Mouse (Mus musculus) cerebellum, adult 2 months (tissue): ENCODE results near the gene Ctdsp2. TPM values are rescaled to one million over a fixed set of nuclear protein-coding genes. Genes with fewer than 3 reads are reported as not detected.

Experiments used
- DNase-seq, 2 experiments: peaks; one replicate each; pipeline ENCODE4 v3.0.0; 2021
- H3K27ac ChIP-seq: fragments of 200-500 bp; 2 replicates; pipeline ENCODE4 v1.5.1; 2012; ENCODE audit warnings: low read length, control low read depth, inconsistent platforms; ENCODE audit not compliant: insufficient read depth
- H3K27me3 ChIP-seq: fragments of 200-500 bp; 2 replicates; pipeline ENCODE4 v1.6.1; 2012; ENCODE audit warnings: inconsistent platforms, mild to moderate bottlenecking, low read length, moderate library complexity; ENCODE audit not compliant: control insufficient read depth, insufficient read depth
- H3K4me1 ChIP-seq: fragments of 200-500 bp; 2 replicates; pipeline ENCODE4 v1.6.1; 2011; ENCODE audit warnings: low read length; ENCODE audit not compliant: control insufficient read depth, insufficient read depth
- H3K4me3 ChIP-seq: fragments of 200-500 bp; replicated peaks from 2 replicates; pipeline ENCODE3; 2011; ENCODE audit warnings: mild to moderate bottlenecking, low read depth, low read length, control low read depth; ENCODE audit not compliant: insufficient read depth
- CTCF ChIP-seq: fragments of 200-500 bp; IDR thresholded peaks from 2 replicates; pipeline ENCODE4 v1.5.1; 2011; ENCODE audit warnings: low read depth, mild to moderate bottlenecking, control low read depth, low read length, moderate library complexity, borderline replicate concordance; ENCODE audit not compliant: insufficient read depth
- POLR2A ChIP-seq: fragments of 200-500 bp; IDR thresholded peaks from 2 replicates; pipeline ENCODE4 v1.6.1; 2011; ENCODE audit warnings: low read length, control low read depth, borderline replicate concordance; ENCODE audit not compliant: insufficient read depth
- WGBS: fragments of 180-500 bp; shearing (Covaris S2); methylation state at CpG from one replicate; pipeline ENCODE4 v1.1.7; 2018; 5-methylcytosine and 5-hydroxymethylcytosine counted together
- polyA plus RNA-seq: library from polyadenylated mRNA; depleted of rRNA; stranded (reverse); fragments of >200 nt; gene quantifications from 2 replicates; pipeline ENCODE4 v1.2.3, GENCODE M21; 2012

The Ctdsp2 gene
- polyA plus RNA-seq, 1 experiment = 96.2 TPM

- H3K4me1 ChIP-seq = peaks cover 65% of the 10 kb centered on the region
- peak overlapping the region; percentile 33 for H3K4me3 ChIP-seq
- TF ChIP-seq CTCF (no peak), POLR2A (0 out of 2 replicates have a peak, but pooled peaks have one; percentile 10)
- H3K27me3 ChIP-seq = no peaks in the 10 kb centered on the region
- WGBS = 0% methylated on average over 4 of the region's 4 CpGs
- DNase-seq = peak; percentile 92
- H3K27ac ChIP-seq = peak overlapping the region; percentile 67
Measured at GRCm38 (mm10) chr10:126986541-126986961, 8.0 kb downstream of the Ctdsp2 start.

- Histone ChIP-seq H3K27me3 (no peaks in the 10 kb centered on the region), H3K4me3 (peak overlapping the region; percentile 33), H3K27ac (peak overlapping the region; percentile 67), H3K4me1 (peaks cover 69% of the 10 kb centered on the region)
- TF ChIP-seq CTCF (no peak), POLR2A (no peak)
- 14% methylated on average over 8 of the region's 8 CpGs for WGBS
- DNase-seq = peak in 1 of 2 experiments; percentile 47
Measured at GRCm38 (mm10) chr10:126987183-126988118, 8.9 kb downstream of the Ctdsp2 start.

GRCm38 (mm10) chr10:126988513-126989165 is 10.1 kb downstream of the Ctdsp2 start:
- DNase-seq = no peak
- Histone ChIP-seq H3K27ac (no peak overlapping the region), H3K4me1 (peaks cover 76% of the 10 kb centered on the region), H3K4me3 (no peak overlapping the region), H3K27me3 (no peaks in the 10 kb centered on the region)
- 30% methylated on average over 5 of the region's 5 CpGs for WGBS
- TF ChIP-seq POLR2A (no peak), CTCF (no peak)

- Histone ChIP-seq H3K4me3 (peak overlapping the region; percentile 19), H3K27ac (peak overlapping the region; percentile 52; the same call in 1 of the 2 replicates), H3K27me3 (no peaks in the 10 kb centered on the region), H3K4me1 (peaks cover 66% of the 10 kb centered on the region)
- peak; percentile 80 to 88 for DNase-seq
- no peak for TF ChIP-seq POLR2A
- TF ChIP-seq CTCF = peak; percentile 99
- 8% methylated on average over 7 of the region's 7 CpGs for WGBS
Measured at GRCm38 (mm10) chr10:126990313-126991056, 12.0 kb downstream of the Ctdsp2 start.

GRCm38 (mm10) chr10:126991676-126992075 is 13.2 kb downstream of the Ctdsp2 start:
- H3K27ac ChIP-seq = no peak overlapping the region
- 11% methylated on average over 3 of the region's 3 CpGs for WGBS
- no peaks in the 10 kb centered on the region for H3K27me3 ChIP-seq
- H3K4me1 ChIP-seq = peaks cover 57% of the 10 kb centered on the region
- DNase-seq = no peak
- H3K4me3 ChIP-seq = no peak overlapping the region
- no peak for TF ChIP-seq POLR2A
- no peak for TF ChIP-seq CTCF

GRCm38 (mm10) chr10:126993621-126994020 is 15.1 kb downstream of the Ctdsp2 start:
- H3K4me1 ChIP-seq = peaks cover 40% of the 10 kb centered on the region
- H3K4me3 ChIP-seq = no peak overlapping the region
- no peak for DNase-seq
- H3K27me3 ChIP-seq = no peaks in the 10 kb centered on the region
- TF ChIP-seq POLR2A (no peak), CTCF (no peak)
- WGBS = 51% methylated on average over 3 of the region's 3 CpGs
- no peak overlapping the region for H3K27ac ChIP-seq

- no peak overlapping the region for H3K4me3 ChIP-seq
- 54% methylated on average over 13 of the region's 13 CpGs for WGBS
- TF ChIP-seq CTCF = no peak
- no peak for TF ChIP-seq POLR2A
- H3K4me1 ChIP-seq = peaks cover 17% of the 10 kb centered on the region
- peak in 1 of 2 experiments; percentile 48 for DNase-seq
- H3K27ac ChIP-seq = no peak overlapping the region
- H3K27me3 ChIP-seq = no peaks in the 10 kb centered on the region
Measured at GRCm38 (mm10) chr10:126997340-126998113, 19.0 kb downstream of the Ctdsp2 start.
